Comparison of ENCODE assay signal across 8 mouse cellular contexts in the genomic region with DNA sequence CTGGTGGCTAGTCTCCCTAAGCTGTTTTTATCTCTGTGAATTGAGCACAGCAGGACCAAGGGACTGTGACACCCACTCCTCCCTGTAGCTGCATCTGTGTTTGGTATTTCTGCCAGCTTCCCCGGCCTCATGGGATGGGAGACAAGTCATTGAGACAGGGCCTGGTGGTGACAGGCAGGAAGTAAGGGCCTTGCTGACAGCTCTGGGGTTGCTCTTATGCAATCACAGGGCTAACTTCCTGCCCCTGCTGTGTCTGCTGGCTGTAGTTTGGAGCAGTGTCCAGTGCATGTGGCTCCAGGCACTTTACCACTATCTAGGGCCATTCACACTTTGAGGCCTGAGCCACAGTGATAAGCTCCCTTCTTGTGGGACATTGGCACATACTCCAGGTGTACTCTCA. TPM values are rescaled to one million over a fixed set of nuclear protein-coding genes. Genes with fewer than 3 reads are reported as not detected.
DNase-seq lines count a peak whose midpoint lies in the region; ATAC-seq and TF ChIP-seq lines count a peak whose summit lies in the region.

No protein-coding gene starts in this region.

- H3K4me3 ChIP-seq in lung, adult 2 months (replicated peaks; ENCODE audit: extremely low read depth, low read depth, low read length), result no peak overlapping the region
- H3K4me3 ChIP-seq in layer of hippocampus, adult 2 months, result no peak overlapping the region
- no peak overlapping the region for H3K4me3 ChIP-seq in neural tube, embryonic 15.5 days (replicated peaks)

- no peaks in the 10 kb centered on the region; the same call in 1 of the 2 replicates for H3K4me1 ChIP-seq in lung, adult 2 months (ENCODE audit: control insufficient read depth, insufficient read depth, low read length)
- H3K4me1 ChIP-seq in neural tube, embryonic 15.5 days, result no peaks in the 10 kb centered on the region

- peak; percentile 78 for ATAC-seq in megakaryocyte, adult 5-6 weeks (ENCODE audit: poor library complexity, severe bottlenecking)
- no peak for ATAC-seq in neural tube, embryonic 15.5 days (ENCODE audit: low FRiP score)

- no peak for TF ChIP-seq POLR2A in lung, adult 2 months (IDR thresholded peaks at IDR 0.05; ENCODE audit: borderline replicate concordance, extremely low read depth, low read depth, low read length)

- TF ChIP-seq CTCF in lung, adult 2 months (IDR thresholded peaks at IDR 0.05; ENCODE audit: insufficient read depth, low read length), result no peak
- TF ChIP-seq CTCF in layer of hippocampus, adult 2 months (conservative IDR thresholded peaks at IDR 0.05), result peak; percentile 16

- no peak overlapping the region for H3K4me2 ChIP-seq in neural tube, embryonic 15.5 days

- no peak overlapping the region for H3K9ac ChIP-seq in neural tube, embryonic 15.5 days (replicated peaks)

- WGBS in lung, adult 2 months, result 14% methylated on average over 1 of the region's 1 CpGs
- 74% methylated on average over 1 of the region's 1 CpGs for WGBS in neural tube, embryonic 15.5 days

- no peaks in the 10 kb centered on the region for H3K36me3 ChIP-seq in neural tube, embryonic 15.5 days

- no peaks in the 10 kb centered on the region for H3K27me3 ChIP-seq in neural tube, embryonic 15.5 days (replicated peaks)

- peak overlapping the region; percentile 55 for H3K27ac ChIP-seq in layer of hippocampus, adult 2 months
- no peak overlapping the region for H3K27ac ChIP-seq in neural tube, embryonic 15.5 days (replicated peaks)

- H3K9me3 ChIP-seq in neural tube, embryonic 15.5 days (replicated peaks), result no peaks in the 10 kb centered on the region

- peak; percentile 56 to 66 for DNase-seq in lung, adult 18-20 months
- DNase-seq in lung, adult 2 months, result no peak
- peak; percentile 75 for DNase-seq in heart, adult 8-10 months (ENCODE audit: low spot score)
- peak; percentile 17 to 48 for DNase-seq in layer of hippocampus, adult 2 months (ENCODE audit: low spot score in 2 of 2)
- no peak for DNase-seq in urinary bladder, adult 18-20 months (ENCODE audit: low spot score in 2 of 2)
- DNase-seq in cerebellum, adult 9-10 months, result no peak

RNA-seq across cellular contexts. Expression of a gene that starts 48.6 kb away (rescaled TPM):
- polyA plus RNA-seq in lung, adult 2 months (2012; rRNA removed), result 66.9 and 71.0 TPM in 2 replicates
- total RNA-seq in heart, adult 8-10 months (2022), result 10 to 100 TPM; 20.9 to 28.7 (median 27.4) TPM
- 1 to 10 TPM; 2.0 to 2.5 TPM for total RNA-seq in layer of hippocampus, adult 2 months (2021)
- total RNA-seq in megakaryocyte, adult 5-6 weeks (2015), result 6.4 and 8.8 TPM in 2 replicates
- 7.8 and 10.5 TPM in 2 replicates for total RNA-seq in megakaryocyte, adult 5-6 weeks (2017)
- polyA plus RNA-seq in neural tube, embryonic 15.5 days (2015; fragmentation: Nextera tagmentation; extraction: Ambion mirVana), result 2.6 and 5.8 TPM in 2 replicates

Comparison
In these comparisons a context has a peak if more than half of its experiments do, and no peak if none do; other contexts are left out.
1. DNase-seq: peak in lung, adult 18-20 months (2 of 2), heart, adult 8-10 months (single experiment) and layer of hippocampus, adult 2 months (2 of 2); none in lung, adult 2 months (single experiment), urinary bladder, adult 18-20 months (0 of 2) and cerebellum, adult 9-10 months (single experiment).